Mouse (Mus musculus) cerebellum, adult 2 months (tissue): Measurements from ENCODE around the gene Gm45808.

Experiments
- CTCF ChIP-seq: fragments of 200-500 bp; IDR thresholded peaks from 2 replicates; pipeline ENCODE4 v1.5.1; 2011; ENCODE audit warnings: low read depth, mild to moderate bottlenecking, control low read depth, low read length, moderate library complexity, borderline replicate concordance; ENCODE audit not compliant: insufficient read depth
- POLR2A ChIP-seq: fragments of 200-500 bp; IDR thresholded peaks from 2 replicates; pipeline ENCODE4 v1.6.1; 2011; ENCODE audit warnings: low read length, control low read depth, borderline replicate concordance; ENCODE audit not compliant: insufficient read depth

GRCm38 (mm10) chr7:45457204-45458060 is 29.2 kb downstream of the Gm45808 start:
- TF ChIP-seq CTCF (no peak), POLR2A (no peak)
